Mouse (Mus musculus): ENCODE results near the gene Scn10a.

DNA sequence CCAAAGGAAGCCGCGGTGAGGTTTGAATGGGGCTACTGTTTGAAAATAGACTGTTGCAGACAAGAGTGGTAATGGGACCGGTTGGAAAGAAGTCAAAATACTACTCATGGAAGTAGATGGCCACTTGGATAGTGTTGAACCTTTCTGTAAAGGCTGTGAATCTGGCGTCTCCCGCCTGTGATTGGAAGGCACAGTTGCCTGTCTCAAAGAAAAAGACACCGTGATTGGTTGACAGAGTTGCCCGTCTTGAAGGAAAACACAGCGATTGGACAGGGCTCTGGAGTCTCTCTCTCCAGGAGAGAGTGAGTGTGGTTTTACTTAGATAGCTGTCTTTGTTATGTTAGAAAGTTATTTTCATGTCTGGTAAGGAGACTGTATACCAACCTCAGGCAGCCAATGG lies 121.8 kb downstream of the Scn10a start:
- TF ChIP-seq CTCF (IDR thresholded peaks at IDR 0.05; ENCODE audit: borderline replicate concordance, insufficient read depth, low read depth, low read length) (no peak), POLR2A (IDR thresholded peaks at IDR 0.05; ENCODE audit: borderline replicate concordance, insufficient read depth, low read length) (no peak)

Measured in cerebellum, adult 2 months (tissue).